Mouse (Mus musculus) forebrain, embryonic 11.5 days (tissue): ENCODE measurements at regions not wholly inside any gene's neighbourhood (a gene's known extent, or its start where the extent isn't known, plus 50 kb on each side); places are given as distances from the start of the nearest gene placed in this dataset.

Experiments used
- ATAC-seq: fragments of 200-750 bp; cut with Nextera tagmentation; replicated peaks from 2 replicates; pipeline ENCODE4 v1.8.0; 2017; ENCODE audit warnings: moderate TSS enrichment; ENCODE audit not compliant: low FRiP score
- DNase-seq: peaks from one replicate; pipeline ENCODE4 v3.0.0-alpha.2; 2017; ENCODE audit warnings: low spot score
- H3K27ac ChIP-seq: fragments of 300-500 bp; sonication (generic); 2 replicates; pipeline ENCODE4 v1.5.1; 2014; ENCODE audit warnings: low read depth, low read length
- H3K27me3 ChIP-seq: fragments of 300-500 bp; sonication (generic); 2 replicates; pipeline ENCODE4 v1.6.1; 2014; ENCODE audit warnings: mild to moderate bottlenecking, low read length, mixed read lengths; ENCODE audit not compliant: control insufficient read depth, insufficient read depth
- H3K36me3 ChIP-seq: fragments of 300-500 bp; sonication (generic); 2 replicates; pipeline ENCODE4 v1.6.1; 2014; ENCODE audit warnings: mild to moderate bottlenecking, low read length, moderate library complexity, mixed read lengths; ENCODE audit not compliant: control insufficient read depth, insufficient read depth
- H3K4me1 ChIP-seq: fragments of 300-500 bp; sonication (generic); replicated peaks from 2 replicates; pipeline ENCODE4 v1.6.1; 2014; ENCODE audit warnings: low read length, mixed read lengths; ENCODE audit not compliant: control insufficient read depth, insufficient read depth
- H3K4me2 ChIP-seq: fragments of 300-500 bp; sonication (generic); 2 replicates; pipeline ENCODE4 v1.6.1; 2014; ENCODE audit warnings: low read depth, mild to moderate bottlenecking, low read length, moderate library complexity, mixed read lengths; ENCODE audit not compliant: severe bottlenecking
- H3K4me3 ChIP-seq: fragments of 300-500 bp; sonication (generic); 2 replicates; pipeline ENCODE4 v1.5.1; 2014; ENCODE audit warnings: low read depth, low read length
- H3K9ac ChIP-seq: fragments of 300-500 bp; sonication (generic); 2 replicates; pipeline ENCODE4 v1.6.1; 2014; ENCODE audit warnings: low read length
- H3K9me3 ChIP-seq: fragments of 300-500 bp; sonication (generic); 2 replicates; pipeline ENCODE4 v1.6.1; 2016; ENCODE audit warnings: low read length, mixed read lengths; ENCODE audit not compliant: control insufficient read depth
- WGBS: fragments of 180-500 bp; shearing (Covaris S2); extraction: QIAGEN DNeasy Blood & Tissue Kit; methylation state at CpG from one replicate; pipeline ENCODE4 v1.1.7; 2014; 5-methylcytosine and 5-hydroxymethylcytosine counted together

DNA sequence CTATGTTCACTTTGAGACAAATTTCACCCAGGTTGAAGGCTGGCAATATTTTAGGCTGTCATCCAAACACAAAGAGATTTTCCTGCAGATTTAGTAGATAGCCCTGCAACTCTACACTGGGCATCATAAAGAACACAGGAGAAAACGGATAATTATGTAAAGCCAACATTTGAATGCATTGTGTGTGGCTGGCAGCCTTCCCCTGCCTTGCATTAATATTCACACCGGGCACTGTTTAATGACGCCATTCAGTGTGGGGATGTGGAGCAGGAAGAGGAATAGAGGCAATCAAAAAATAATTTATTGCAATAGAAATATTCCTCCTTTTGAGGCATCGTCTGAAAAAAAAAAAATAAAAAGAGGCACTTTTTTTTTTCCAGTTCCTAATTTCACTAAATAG, 105.7 kb downstream of the Samd5 start:
- Histone ChIP-seq H3K9me3 (no peaks in the 10 kb centered on the region), H3K4me3 (no peak overlapping the region), H3K27ac (no peak overlapping the region), H3K4me1 (no peaks in the 10 kb centered on the region), H3K36me3 (no peaks in the 10 kb centered on the region), H3K4me2 (no peak overlapping the region), H3K27me3 (no peaks in the 10 kb centered on the region), H3K9ac (no peak overlapping the region)
- ATAC-seq (0 out of 2 replicates have a peak, but pooled peaks have one; percentile 64), DNase-seq (no peak)
- whole genome bisulfite sequencing = 49% methylated on average over 4 of the region's 4 CpGs

DNA sequence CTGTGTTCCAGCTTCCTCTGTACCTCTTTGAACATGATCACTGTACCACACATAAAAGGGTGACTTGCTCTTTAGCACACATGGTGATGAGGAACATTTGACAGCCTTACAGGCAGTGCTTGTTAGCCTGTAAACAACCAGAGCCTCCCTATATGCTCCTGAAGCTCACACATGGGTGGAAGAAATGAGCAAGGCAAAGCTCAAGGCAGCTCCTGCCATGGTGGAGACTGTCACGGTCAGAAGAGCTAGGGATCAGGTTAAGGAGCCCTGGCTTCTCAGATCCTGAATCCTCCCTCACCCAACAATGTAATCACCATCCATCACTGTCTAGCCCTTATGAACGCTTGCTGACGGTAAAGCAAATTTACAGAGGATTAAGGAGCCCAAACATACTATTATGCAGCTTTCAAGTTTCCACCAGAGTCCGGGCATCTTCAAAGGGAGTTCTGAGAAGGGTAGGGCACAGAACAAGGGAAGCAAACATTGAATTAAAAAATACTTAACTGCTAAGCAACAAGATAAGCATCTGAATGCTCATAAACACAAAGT, 117.4 kb downstream of the Samd5 start:
- H3K9ac ChIP-seq = no peak overlapping the region
- WGBS = 26% methylated on average over 4 of the region's 4 CpGs
- H3K27ac ChIP-seq = no peak overlapping the region
- H3K9me3 ChIP-seq = no peaks in the 10 kb centered on the region
- no peak for ATAC-seq
- H3K36me3 ChIP-seq = no peaks in the 10 kb centered on the region
- H3K4me2 ChIP-seq = no peak overlapping the region
- no peaks in the 10 kb centered on the region for H3K27me3 ChIP-seq
- H3K4me1 ChIP-seq = no peaks in the 10 kb centered on the region; the same call in 1 of the 2 replicates
- no peak overlapping the region for H3K4me3 ChIP-seq
- DNase-seq = no peak

DNA sequence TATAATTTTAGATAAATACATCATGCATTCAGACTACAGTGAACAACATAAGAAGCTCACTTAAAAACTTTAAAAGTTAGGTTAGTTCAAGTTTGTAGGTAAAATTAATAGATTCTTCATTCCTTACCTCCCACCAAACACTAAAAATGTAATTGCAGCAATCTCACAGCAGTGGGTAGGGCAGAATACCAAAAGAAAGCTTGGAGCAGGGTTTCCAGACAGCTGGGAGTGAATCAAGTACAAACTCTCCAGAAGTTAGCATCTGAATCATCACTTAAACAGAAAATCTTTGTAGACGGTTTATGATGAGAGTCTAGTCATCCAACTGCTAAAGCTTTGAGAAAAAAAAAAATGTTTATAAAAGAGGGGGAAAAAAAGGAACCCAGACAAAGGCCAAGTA, 117.9 kb downstream of the Samd5 start:
- ATAC-seq = no peak
- no peak overlapping the region for H3K9ac ChIP-seq
- H3K4me1 ChIP-seq = no peaks in the 10 kb centered on the region; the same call in 1 of the 2 replicates
- no peak overlapping the region for H3K4me2 ChIP-seq
- H3K9me3 ChIP-seq = no peaks in the 10 kb centered on the region
- DNase-seq = no peak
- no peak overlapping the region for H3K27ac ChIP-seq
- 60% methylated on average over 1 of the region's 1 CpGs for WGBS
- H3K36me3 ChIP-seq = no peaks in the 10 kb centered on the region
- H3K27me3 ChIP-seq = no peaks in the 10 kb centered on the region
- no peak overlapping the region for H3K4me3 ChIP-seq

DNA sequence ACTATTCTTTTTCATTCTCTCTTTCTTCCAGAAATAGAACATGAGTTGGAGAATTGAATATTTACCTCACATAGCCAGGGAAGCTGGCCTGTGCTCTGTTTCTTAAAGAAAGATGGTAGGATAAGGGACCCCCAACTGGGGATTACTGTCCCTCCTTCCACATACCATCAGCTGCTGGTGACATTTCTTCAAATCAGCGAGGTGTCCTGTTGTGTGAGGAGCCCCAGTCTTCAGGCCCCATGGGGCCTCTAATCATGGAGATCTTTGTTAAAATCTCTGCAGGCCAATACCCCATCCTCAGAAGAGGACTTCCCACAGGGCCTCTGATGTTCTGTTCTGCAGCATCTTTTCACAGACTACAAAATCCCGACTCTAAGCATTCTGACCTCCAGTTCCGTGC, 121.1 kb downstream of the Samd5 start:
- H3K4me3 ChIP-seq = no peak overlapping the region
- no peak overlapping the region for H3K9ac ChIP-seq
- DNase-seq (no peak), ATAC-seq (no peak)
- H3K27ac ChIP-seq = no peak overlapping the region
- WGBS = 6% methylated on average over 3 of the region's 3 CpGs
- H3K4me1 ChIP-seq = no peaks in the 10 kb centered on the region; the same call in 1 of the 2 replicates
- H3K9me3 ChIP-seq = no peaks in the 10 kb centered on the region
- H3K4me2 ChIP-seq = no peak overlapping the region
- no peaks in the 10 kb centered on the region for H3K27me3 ChIP-seq
- H3K36me3 ChIP-seq = no peaks in the 10 kb centered on the region

DNA sequence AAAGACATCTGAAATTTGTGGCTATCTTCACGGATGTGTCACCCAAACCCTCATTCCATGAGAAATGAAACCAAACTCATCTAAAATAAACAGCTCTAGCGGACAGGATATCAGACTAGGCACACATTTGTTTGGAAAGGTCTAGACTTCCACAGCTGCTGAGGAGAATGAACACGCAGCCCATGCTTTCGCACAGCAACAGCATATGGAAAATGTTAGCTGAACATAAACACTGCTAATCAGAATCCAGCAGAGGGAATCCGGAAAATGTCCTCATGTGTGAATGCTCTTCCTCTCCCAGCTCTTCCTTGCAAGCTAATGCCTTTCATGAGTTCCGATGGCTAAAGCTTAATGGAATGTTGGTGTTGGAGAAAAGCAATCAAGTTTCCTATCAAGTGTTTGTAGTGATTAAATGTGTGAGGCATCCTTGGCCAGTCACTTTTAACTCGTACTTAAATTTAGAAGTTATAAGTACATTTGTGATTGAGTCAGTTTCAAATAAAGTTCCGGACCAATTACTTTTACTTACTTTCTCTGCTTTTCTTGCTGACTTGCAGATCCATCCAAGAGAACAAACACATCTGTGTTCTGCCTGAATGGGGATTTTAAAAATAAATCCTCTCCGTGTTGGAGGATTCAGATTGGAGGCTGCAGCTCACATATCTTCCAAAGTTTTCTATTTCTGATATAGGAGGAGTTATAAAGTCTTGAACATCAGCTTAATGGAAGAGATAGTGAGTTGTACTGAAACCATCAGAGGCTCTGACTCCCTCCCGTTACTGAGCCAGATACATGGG, 124.9 kb downstream of the Samd5 start:
- no peak for ATAC-seq
- no peak overlapping the region for H3K9ac ChIP-seq
- H3K27me3 ChIP-seq = no peaks in the 10 kb centered on the region
- peaks cover 3% of the 10 kb centered on the region; the same call in 1 of the 2 replicates for H3K4me1 ChIP-seq
- H3K4me3 ChIP-seq = no peak overlapping the region
- WGBS = 81% methylated on average over 10 of the region's 10 CpGs
- H3K9me3 ChIP-seq = no peaks in the 10 kb centered on the region
- H3K36me3 ChIP-seq = no peaks in the 10 kb centered on the region
- no peak overlapping the region for H3K27ac ChIP-seq
- H3K4me2 ChIP-seq = no peak overlapping the region
- no peak for DNase-seq

DNA sequence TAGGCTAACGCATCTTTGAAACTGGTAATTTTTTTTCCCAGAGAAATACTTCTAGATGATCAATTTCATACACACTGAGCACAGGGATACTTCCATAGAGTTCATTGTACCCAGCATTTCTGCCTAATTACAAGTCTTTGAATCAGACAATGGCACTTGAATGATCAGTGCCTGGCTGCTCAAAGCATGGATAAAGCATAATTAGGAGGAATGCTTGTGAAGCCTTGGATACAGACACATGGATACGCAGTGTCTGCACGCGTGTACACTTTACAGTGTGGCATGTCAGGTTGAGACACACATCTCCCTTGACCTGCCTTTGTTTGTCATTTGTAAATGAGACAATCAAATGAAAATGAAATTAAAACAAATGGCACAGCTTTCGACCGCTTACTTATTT, 129.2 kb downstream of the Samd5 start:
- DNase-seq (no peak), ATAC-seq (peak; percentile 90)
- Histone ChIP-seq H3K27me3 (no peaks in the 10 kb centered on the region), H3K4me2 (no peak overlapping the region), H3K9me3 (no peaks in the 10 kb centered on the region), H3K4me3 (no peak overlapping the region), H3K36me3 (no peaks in the 10 kb centered on the region), H3K27ac (no peak overlapping the region), H3K9ac (no peak overlapping the region), H3K4me1 (peaks cover 11% of the 10 kb centered on the region)
- 36% methylated on average over 6 of the region's 6 CpGs for WGBS

DNA sequence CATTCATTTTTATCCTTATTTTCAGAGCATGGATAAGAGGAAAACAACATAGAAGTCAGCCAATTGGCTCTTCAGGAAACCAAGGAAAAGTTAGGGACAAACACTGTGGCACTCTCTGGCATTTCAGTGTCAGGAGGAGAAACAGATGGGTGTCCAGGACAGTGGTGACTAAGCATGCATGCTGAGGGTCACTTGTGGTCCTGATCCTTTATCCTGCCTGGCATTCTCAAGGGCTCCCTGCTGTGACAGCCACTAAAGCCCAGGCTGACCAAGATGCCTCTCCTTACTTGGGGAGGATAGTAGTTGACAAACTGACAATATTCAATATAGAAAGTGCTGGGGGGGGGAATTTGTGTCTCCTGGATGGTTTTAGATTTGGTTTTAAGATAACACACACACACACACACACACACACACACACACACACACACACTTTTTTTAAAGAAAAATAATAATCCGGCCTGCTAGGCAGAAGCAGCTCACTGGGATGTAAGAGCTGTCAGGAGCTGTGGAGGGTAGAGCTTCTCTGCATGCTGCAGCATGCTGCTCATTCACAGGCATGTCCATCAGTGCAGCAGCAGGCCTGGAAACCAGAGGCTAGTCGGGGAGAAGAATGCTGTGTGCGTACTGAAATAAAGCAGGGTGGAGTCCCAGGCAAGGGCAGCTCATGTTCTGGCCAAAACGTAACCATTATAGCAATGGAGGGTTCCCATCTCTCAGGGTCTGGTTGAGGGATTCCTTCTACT, 130.8 kb downstream of the Samd5 start:
- DNase-seq (no peak), ATAC-seq (0 out of 2 replicates have a peak, but pooled peaks have one; percentile 19)
- Histone ChIP-seq H3K27me3 (no peaks in the 10 kb centered on the region), H3K9me3 (no peaks in the 10 kb centered on the region), H3K27ac (no peak overlapping the region), H3K4me3 (no peak overlapping the region), H3K4me1 (peaks cover 11% of the 10 kb centered on the region), H3K36me3 (no peaks in the 10 kb centered on the region), H3K4me2 (no peak overlapping the region), H3K9ac (no peak overlapping the region)
- 51% methylated on average over 4 of the region's 4 CpGs for WGBS

DNA sequence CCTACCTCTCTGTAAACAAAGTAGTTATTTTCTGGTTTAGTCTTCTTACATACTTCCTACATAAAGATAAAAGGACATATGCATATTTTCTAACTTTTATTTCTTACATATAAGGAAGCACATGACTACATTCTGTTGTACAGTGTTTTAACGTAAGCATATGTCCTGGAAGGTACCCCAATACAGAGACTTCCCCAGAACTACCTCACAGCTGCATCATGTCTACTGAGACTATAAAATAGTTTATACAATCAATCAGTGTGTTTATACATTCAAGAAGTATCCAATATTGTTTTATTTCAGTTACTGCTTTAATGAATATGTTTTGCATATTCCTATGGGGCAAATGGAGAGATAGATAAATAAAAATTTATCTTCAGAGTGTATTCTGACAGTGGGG, 133.4 kb downstream of the Samd5 start:
- Histone ChIP-seq H3K9me3 (no peaks in the 10 kb centered on the region), H3K27ac (no peak overlapping the region), H3K27me3 (no peaks in the 10 kb centered on the region), H3K4me2 (no peak overlapping the region), H3K9ac (no peak overlapping the region), H3K4me3 (no peak overlapping the region), H3K36me3 (no peaks in the 10 kb centered on the region), H3K4me1 (peaks cover 11% of the 10 kb centered on the region)
- no peak for DNase-seq
- 84% methylated on average over 1 of the region's 1 CpGs for WGBS
- ATAC-seq = no peak
